Mouse (Mus musculus) fibroblast of lung, adult 2 months (primary cell): Measurements from ENCODE around the gene 4930524B15Rik.
"Not testable (repeated sequence)": the region's sequence is repeated elsewhere in the genome, so short reads cannot be mapped to it uniquely, and the experiment has no call there.

ENCODE experiments used
- DNase-seq: peaks from one replicate; pipeline ENCODE4 v3.0.0-alpha.2; 2011; ENCODE audit warnings: low read depth

4930524B15Rik gene

DNA sequence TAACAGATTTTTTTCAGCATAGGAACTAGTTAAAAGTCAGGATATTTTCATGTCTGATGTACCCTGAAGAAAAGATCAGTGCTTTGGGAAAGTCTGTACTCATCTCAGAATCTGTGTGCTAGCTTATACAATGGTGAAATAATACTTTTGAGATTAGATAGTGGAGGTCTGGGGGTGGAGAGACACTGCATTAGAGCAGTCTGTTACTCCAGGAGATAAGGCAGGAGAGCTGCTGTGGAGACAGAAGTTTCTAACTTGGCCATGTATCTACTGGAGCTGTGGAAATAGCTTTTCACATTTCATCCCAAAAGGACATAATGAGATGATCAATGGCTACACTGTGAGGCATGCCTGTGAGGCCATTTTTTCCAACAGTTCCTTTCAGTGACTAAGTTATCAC is 17.9 kb downstream of the 4930524B15Rik start:
- DNase-seq, result no peak

- DNase-seq, result no peak
Measured at GRCm38 (mm10) chr11:31984786-31985185, 19.4 kb downstream of the 4930524B15Rik start.

DNA sequence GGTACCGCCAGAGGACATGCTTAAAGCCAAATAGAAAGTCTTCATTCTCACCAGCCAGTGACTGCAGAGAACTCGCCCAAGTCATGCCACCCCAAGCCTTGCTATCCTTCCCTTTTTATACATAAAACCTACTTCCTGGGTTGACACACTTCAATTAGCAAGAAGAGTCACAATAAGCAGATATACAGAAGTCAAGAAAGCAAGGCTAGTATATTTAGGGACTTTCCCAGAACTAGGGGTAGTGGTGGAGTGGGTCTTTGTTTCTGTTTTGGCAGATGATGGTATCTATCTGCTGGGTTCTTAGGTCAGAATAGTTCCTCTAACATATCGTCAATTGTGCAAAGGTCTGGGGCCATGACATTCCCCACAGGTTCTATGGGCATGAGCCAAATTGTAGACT is 27.1 kb downstream of the 4930524B15Rik start:
- DNase-seq, result no peak

GRCm38 (mm10) chr11:31999716-32000115 is 34.3 kb downstream of the 4930524B15Rik start:
- no peak for DNase-seq

- DNase-seq, result no peak
Measured at GRCm38 (mm10) chr11:32000281-32000680, 34.9 kb downstream of the 4930524B15Rik start, which contains the start of gene Nsg2. TSS of gene Nsg2 (plus strand) at chr11:32000463.

GRCm38 (mm10) chr11:32001181-32001910 is 36.0 kb downstream of the 4930524B15Rik start:
- DNase-seq, result no peak

DNA sequence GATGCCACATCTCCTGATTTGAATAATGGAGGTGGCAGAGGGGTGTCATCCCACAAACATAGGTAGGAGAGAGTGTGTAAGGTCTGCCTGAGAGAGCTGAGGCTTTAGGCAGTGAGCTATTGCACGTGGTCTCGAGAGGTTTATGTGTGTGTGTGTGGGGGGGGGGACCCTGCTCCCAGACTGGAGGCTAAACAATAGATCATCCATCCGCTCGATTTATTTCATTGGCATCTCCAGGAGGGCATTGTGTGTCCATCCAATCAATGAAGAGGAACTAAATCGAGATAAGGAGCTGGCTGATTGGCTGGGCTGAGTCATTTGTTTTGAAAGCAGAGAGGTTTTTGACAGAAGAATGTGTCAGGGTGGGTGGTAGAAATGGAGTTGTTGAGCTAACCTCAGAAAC is 37.3 kb downstream of the 4930524B15Rik start:
- no peak for DNase-seq

GRCm38 (mm10) chr11:32008049-32008448 is 42.7 kb downstream of the 4930524B15Rik start:
- DNase-seq, result not testable (repeated sequence)

GRCm38 (mm10) chr11:32008852-32009251 is 43.5 kb downstream of the 4930524B15Rik start:
- DNase-seq, result no peak

- no peak for DNase-seq
Measured at GRCm38 (mm10) chr11:32009961-32010662, 44.7 kb downstream of the 4930524B15Rik start.

GRCm38 (mm10) chr11:32010663-32010970 is 45.2 kb downstream of the 4930524B15Rik start:
- no peak for DNase-seq

DNA sequence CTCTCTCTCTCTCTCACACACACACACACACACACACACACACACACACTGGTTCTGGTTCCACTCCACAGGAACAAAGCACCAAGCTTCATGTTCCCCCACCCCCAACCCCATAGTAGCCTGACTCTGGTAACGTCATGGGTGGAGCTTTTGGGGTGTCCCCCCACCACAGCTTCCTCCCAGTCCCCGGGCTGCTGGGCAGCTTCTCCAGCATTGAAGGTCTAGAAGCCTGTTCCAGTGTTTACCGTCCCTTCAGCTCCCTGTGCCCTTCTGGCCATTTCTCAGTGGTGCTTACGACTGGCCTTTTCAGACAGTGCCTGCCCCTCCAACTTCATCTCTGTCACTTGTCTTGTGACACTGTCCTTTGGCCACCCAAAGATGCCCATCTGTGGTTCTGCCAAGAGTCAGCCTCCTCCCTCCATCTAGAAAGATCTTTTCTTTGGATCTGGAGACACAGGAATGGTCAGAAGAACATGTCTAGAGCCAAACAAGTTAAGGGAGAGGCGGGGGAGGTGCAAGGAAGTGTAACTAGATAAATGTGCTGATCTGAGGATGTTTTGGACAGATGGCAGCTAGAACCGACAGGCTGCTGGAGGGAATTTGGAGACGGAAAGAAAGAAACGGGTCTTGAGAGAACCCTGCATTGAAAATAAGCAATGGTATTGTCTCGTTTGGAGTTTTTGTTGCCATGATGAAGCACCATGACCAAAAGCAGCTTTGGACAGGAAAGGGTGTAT is 46.6 kb downstream of the 4930524B15Rik start:
- no peak for DNase-seq

DNA sequence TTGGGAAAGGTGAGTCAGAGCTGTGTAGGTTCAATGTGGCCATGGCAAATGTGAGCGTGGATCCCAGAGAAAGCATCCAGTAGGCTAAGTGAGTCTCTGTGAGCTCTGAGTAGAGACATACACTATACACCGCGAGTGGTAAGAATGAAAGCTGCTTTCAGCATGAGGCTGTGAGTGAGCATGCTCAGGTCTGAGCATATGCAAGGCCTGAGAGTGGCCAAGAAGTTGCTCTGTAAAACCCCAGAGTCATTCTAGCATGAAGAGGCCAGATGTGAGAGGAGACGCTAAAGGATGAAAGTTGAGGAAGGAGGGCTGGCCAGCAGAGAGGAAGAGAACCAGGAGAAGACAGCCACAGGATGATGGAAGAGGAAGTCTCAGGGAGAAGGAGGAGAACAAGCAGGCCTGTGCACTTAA is 47.6 kb downstream of the 4930524B15Rik start:
- DNase-seq, result no peak

DNA sequence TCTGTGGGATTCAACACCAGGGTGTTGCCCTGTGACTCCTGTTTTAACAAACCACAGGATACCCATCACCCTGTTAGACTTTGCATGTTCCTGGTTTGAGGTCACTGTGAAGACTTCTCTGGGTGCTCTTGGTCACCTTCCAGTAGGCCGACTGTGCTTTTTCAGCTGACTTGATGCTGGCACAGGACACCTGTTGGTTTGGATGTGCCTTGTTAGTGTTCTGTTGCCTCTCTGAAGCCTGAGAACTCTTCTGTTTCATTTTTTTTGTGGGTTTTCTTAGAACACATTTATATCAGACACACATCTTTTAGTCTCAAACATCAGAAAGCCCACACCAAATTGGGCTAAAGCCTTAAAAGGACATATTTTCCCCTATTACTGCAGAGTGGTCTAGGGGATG is 48.2 kb downstream of the 4930524B15Rik start:
- no peak for DNase-seq

DNA sequence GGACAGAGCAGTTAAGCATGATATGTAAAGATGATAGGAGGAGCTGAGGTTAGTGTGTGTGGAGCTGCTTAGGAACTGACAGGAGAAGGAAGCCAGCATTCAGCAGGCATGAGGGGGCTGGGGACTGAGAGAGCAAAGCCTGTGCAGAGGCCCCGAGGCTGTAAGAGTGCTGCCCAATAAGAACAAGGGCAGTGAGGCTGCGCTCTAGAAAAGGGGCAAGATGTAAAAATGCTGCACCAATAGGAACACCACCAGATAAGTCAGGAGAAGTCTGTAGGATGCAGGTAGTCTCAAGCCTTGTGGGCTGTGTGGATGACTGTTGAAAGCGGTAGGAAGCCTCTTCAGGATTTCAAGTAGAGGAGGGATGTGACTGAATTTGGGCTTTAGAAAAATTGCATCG is 52.8 kb downstream of the 4930524B15Rik start:
- DNase-seq, result no peak

DNA sequence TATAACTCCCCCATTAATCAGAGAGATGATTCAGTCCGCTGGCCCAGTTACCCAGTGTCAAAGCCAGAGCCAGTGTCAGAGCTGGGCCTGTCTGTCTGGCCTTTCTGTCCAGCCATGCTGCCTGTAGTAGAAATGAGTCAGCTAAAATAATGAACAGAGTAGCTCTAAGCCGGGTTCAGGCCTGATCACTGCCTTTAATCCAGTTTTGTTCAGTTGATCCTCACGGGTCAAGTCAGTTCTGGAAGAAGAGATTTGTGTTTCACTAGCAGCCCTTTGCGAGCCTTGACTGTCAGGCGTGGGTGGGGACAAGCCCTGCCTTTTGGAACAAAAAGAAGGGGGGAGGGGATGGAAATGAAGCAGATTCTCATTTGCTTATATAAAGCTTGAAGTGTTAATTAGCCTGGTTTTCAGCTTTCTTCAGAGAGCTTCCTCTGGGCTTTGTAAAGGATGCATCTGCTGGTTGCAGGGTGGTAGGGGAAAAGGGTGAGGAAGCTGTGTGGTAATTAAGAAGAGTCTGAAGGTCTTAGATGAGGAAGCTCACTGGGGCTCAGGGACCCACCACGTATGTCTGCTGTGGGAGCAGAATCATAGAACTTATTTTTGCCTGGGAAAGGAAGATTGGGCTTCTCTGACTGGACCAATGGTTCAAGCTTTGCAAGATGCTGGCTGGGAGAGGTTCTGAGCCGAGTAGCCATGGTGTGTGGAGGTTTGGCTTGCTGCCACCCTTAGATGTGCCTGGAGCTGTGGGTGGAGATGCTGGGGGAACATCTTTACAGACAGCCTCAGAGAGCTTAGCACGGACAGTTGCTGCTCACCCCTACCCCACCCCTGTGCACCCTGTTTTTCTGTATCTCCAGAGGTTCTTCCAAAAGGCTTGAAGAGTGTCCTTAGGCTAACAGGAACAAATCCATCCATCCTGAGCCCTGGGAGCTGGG is 54.9 kb downstream of the 4930524B15Rik start:
- peak; percentile 32 for DNase-seq

GRCm38 (mm10) chr11:32026634-32027033 is 61.2 kb downstream of the 4930524B15Rik start:
- DNase-seq, result no peak

DNA sequence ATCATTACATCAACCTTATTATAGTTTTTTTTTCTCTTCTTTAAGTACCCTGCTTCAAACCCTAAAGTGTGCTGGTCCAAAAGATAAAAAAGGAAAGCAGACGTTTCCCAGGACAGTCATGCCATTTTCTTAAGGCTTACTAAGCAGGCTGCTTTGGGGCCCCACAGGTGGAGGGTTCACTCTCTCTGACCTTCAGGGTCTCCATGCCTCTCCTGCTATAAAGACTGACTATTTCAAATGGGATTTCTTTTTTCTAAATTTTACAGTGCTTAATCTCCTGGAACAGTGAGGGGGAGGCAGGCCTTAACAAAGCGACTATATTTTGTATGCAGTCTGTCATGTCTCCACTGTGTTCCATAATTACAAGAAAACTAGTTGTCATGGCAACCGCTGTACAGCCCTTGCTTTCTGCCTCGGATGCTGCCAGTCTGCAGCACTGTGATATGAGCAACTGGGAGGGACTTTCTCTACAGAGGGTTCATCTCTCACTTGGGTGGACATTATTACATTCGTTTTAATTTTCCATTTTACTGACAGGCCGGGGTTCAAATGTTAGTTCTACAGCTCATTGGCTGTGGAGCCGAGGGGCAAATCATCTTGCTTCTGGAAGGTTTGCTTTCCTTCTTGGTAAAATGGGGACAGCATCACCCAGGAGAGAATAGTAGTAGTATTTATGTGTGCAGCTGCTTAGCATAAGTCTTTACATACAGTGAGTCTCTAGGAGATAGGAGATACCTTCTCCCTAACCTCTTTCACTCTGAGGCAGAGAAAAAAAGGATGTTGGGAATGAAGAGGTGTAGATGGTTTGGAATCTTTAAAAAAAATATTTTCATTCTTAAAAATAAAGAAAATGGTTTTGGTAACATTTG is 62.3 kb downstream of the 4930524B15Rik start:
- no peak for DNase-seq

GRCm38 (mm10) chr11:32028605-32029004 is 63.2 kb downstream of the 4930524B15Rik start:
- DNase-seq, result no peak
